Mouse (Mus musculus) ovary, adult 18-20 months (tissue): ENCODE results near the gene Kctd11.
"Not testable (repeated sequence)": the region's sequence is repeated elsewhere in the genome, so short reads cannot be mapped to it uniquely, and the experiment has no call there.

Experiments
- DNase-seq: peaks from one replicate; pipeline ENCODE4 v3.0.0; 2022; ENCODE audit warnings: low spot score, mixed read lengths

The Kctd11 gene

GRCm38 (mm10) chr11:69880853-69881603 is at the start of gene Kctd11:
Gene Kctd11, minus strand, starts transcription at chr11:69881406.
- DNase-seq, result peak; percentile 90

- DNase-seq, result not testable (repeated sequence)
Measured at GRCm38 (mm10) chr11:69930176-69930575, 49.0 kb upstream of the Kctd11 start.

GRCm38 (mm10) chr11:69929712-69930111 is 48.5 kb upstream of the Kctd11 start:
- DNase-seq, result no peak

GRCm38 (mm10) chr11:69927501-69927900 is 46.3 kb upstream of the Kctd11 start:
- DNase-seq, result no peak

GRCm38 (mm10) chr11:69922796-69923195 is 41.6 kb upstream of the Kctd11 start:
- DNase-seq, result no peak

- DNase-seq, result no peak
Measured at GRCm38 (mm10) chr11:69922012-69922756, 41.0 kb upstream of the Kctd11 start.

GRCm38 (mm10) chr11:69921114-69922011 is 40.2 kb upstream of the Kctd11 start, which contains the start of gene Eif5a:
Gene Eif5a, minus strand, starts transcription at chr11:69921958.
- peak; percentile 100 for DNase-seq

GRCm38 (mm10) chr11:69920266-69921031 is 39.2 kb upstream of the Kctd11 start:
- DNase-seq, result peak; percentile 39

GRCm38 (mm10) chr11:69919661-69920265 is 38.6 kb upstream of the Kctd11 start:
- DNase-seq, result peak; percentile 63

- no peak for DNase-seq
Measured at GRCm38 (mm10) chr11:69919053-69919452, 37.8 kb upstream of the Kctd11 start.

GRCm38 (mm10) chr11:69918118-69918517 is 36.9 kb upstream of the Kctd11 start:
- no peak for DNase-seq

- DNase-seq, result no peak
Measured at GRCm38 (mm10) chr11:69917379-69917948, 36.3 kb upstream of the Kctd11 start.

GRCm38 (mm10) chr11:69916652-69917378 is 35.6 kb upstream of the Kctd11 start:
- not testable (repeated sequence) for DNase-seq

- DNase-seq, result no peak
Measured at GRCm38 (mm10) chr11:69915667-69916627, 34.7 kb upstream of the Kctd11 start.

- DNase-seq, result no peak
Measured at GRCm38 (mm10) chr11:69914917-69915430, 33.8 kb upstream of the Kctd11 start.

- DNase-seq, result no peak
Measured at GRCm38 (mm10) chr11:69914372-69914764, 33.2 kb upstream of the Kctd11 start.

GRCm38 (mm10) chr11:69913554-69914371 is 32.6 kb upstream of the Kctd11 start, which contains the start of gene Gps2:
Gene Gps2, plus strand, starts transcription at chr11:69913888.
- peak; percentile 86 for DNase-seq
